Mouse (Mus musculus) limb, embryonic 15.5 days (tissue): ENCODE data around the gene Srp72. TPM values are rescaled to one million over a fixed set of nuclear protein-coding genes. Genes with fewer than 3 reads are reported as not detected.
"Not testable (repeated sequence)": the region's sequence is repeated elsewhere in the genome, so short reads cannot be mapped to it uniquely, and the experiment has no call there.

Experiments used
- ATAC-seq: fragments of 200-750 bp; cut with Nextera tagmentation; 2 replicates; pipeline ENCODE4 v1.8.0; 2017; ENCODE audit warnings: low read depth, moderate TSS enrichment; ENCODE audit not compliant: insufficient number of reproducible peaks, low FRiP score, low TSS enrichment
- H3K27ac ChIP-seq: fragments of 300-500 bp; sonication (generic); 2 replicates; pipeline ENCODE4 v1.5.1; 2015; ENCODE audit warnings: moderate library complexity, mild to moderate bottlenecking, inconsistent platforms
- H3K27me3 ChIP-seq: fragments of 300-500 bp; sonication (generic); 2 replicates; pipeline ENCODE4 v1.6.1; 2015; ENCODE audit warnings: inconsistent platforms
- H3K36me3 ChIP-seq: fragments of 300-500 bp; sonication (generic); 2 replicates; pipeline ENCODE4 v1.6.1; 2015; ENCODE audit warnings: inconsistent platforms
- H3K4me1 ChIP-seq: fragments of 300-500 bp; sonication (generic); 2 replicates; pipeline ENCODE4 v1.6.1; 2015; ENCODE audit warnings: inconsistent platforms
- H3K4me2 ChIP-seq: fragments of 300-500 bp; sonication (generic); 2 replicates; pipeline ENCODE4 v1.6.1; 2015; ENCODE audit warnings: mild to moderate bottlenecking, inconsistent platforms
- H3K4me3 ChIP-seq: fragments of 300-500 bp; sonication (generic); 2 replicates; pipeline ENCODE4 v1.5.1; 2015; ENCODE audit warnings: mild to moderate bottlenecking, inconsistent platforms
- H3K9ac ChIP-seq: fragments of 300-500 bp; sonication (generic); 2 replicates; pipeline ENCODE4 v1.6.1; 2015; ENCODE audit warnings: inconsistent platforms
- H3K9me3 ChIP-seq: fragments of 300-500 bp; sonication (generic); 2 replicates; pipeline ENCODE4 v1.6.1; 2016; ENCODE audit warnings: inconsistent platforms
- WGBS: fragments of 180-500 bp; shearing (Covaris S2); methylation state at CpG from one replicate; pipeline ENCODE4 v1.1.7; 2015; 5-methylcytosine and 5-hydroxymethylcytosine counted together
- polyA plus RNA-seq: library from polyadenylated mRNA; unstranded; fragments of >200 nt; fragmentation: Nextera tagmentation; extraction: Ambion mirVana; gene quantifications from 2 replicates; pipeline ENCODE4 v1.2.1, GENCODE M21; 2015

The Srp72 gene
- polyA plus RNA-seq, 1 experiment from 2014 or later: 103 TPM

GRCm38 (mm10) chr5:77011082-77011481 lies 36.6 kb downstream of the Srp72 start:
- H3K36me3 ChIP-seq: no peaks in the 10 kb centered on the region
- H3K4me3 ChIP-seq: no peak overlapping the region
- H3K27ac ChIP-seq: no peak overlapping the region
- no peak for ATAC-seq
- peaks cover 5% of the 10 kb centered on the region for H3K4me1 ChIP-seq
- no peak overlapping the region for H3K4me2 ChIP-seq
- no peaks in the 10 kb centered on the region for H3K9me3 ChIP-seq
- H3K27me3 ChIP-seq: no peaks in the 10 kb centered on the region
- H3K9ac ChIP-seq: no peak overlapping the region
- WGBS: 61% methylated on average over 3 of the region's 3 CpGs

GRCm38 (mm10) chr5:77013171-77013570 lies 38.7 kb downstream of the Srp72 start:
- no peak overlapping the region for H3K4me2 ChIP-seq
- no peak overlapping the region for H3K27ac ChIP-seq
- H3K36me3 ChIP-seq: no peaks in the 10 kb centered on the region
- 64% methylated on average over 3 of the region's 3 CpGs for WGBS
- no peak for ATAC-seq
- peaks cover 8% of the 10 kb centered on the region for H3K4me1 ChIP-seq
- no peak overlapping the region for H3K9ac ChIP-seq
- no peaks in the 10 kb centered on the region for H3K9me3 ChIP-seq
- H3K4me3 ChIP-seq: no peak overlapping the region
- H3K27me3 ChIP-seq: no peaks in the 10 kb centered on the region

GRCm38 (mm10) chr5:77015544-77016482 lies 41.3 kb downstream of the Srp72 start, which contains the start of gene Thegl:
TSS of gene Thegl (plus strand) at chr5:77016023.
- ATAC-seq: peak; percentile 86
- no peaks in the 10 kb centered on the region for H3K36me3 ChIP-seq
- no peak within 1 kb of the TSS for H3K9ac ChIP-seq
- H3K4me3 ChIP-seq: peak within 1 kb of the TSS; percentile 53
- no peak within 1 kb of the TSS for H3K27ac ChIP-seq
- WGBS: 18% methylated on average over 57 of the region's 57 CpGs
- H3K27me3 ChIP-seq: no peaks in the 10 kb centered on the region
- H3K4me1 ChIP-seq: peaks cover 8% of the 10 kb centered on the region
- no peaks in the 10 kb centered on the region for H3K9me3 ChIP-seq
- H3K4me2 ChIP-seq: peak within 1 kb of the TSS; percentile 85

- H3K9ac ChIP-seq: no peak overlapping the region
- no peak for ATAC-seq
- H3K27me3 ChIP-seq: no peaks in the 10 kb centered on the region
- H3K4me1 ChIP-seq: no peaks in the 10 kb centered on the region
- no peak overlapping the region for H3K4me3 ChIP-seq
- H3K4me2 ChIP-seq: no peak overlapping the region
- WGBS: 69% methylated on average over 3 of the region's 3 CpGs
- no peaks in the 10 kb centered on the region for H3K9me3 ChIP-seq
- no peak overlapping the region for H3K27ac ChIP-seq
- no peaks in the 10 kb centered on the region for H3K36me3 ChIP-seq
These were observed 53.6 kb downstream of the Srp72 start for GRCm38 (mm10) chr5:77028034-77028433.

GRCm38 (mm10) chr5:77029735-77030134 lies 55.3 kb downstream of the Srp72 start:
- 78% methylated on average over 5 of the region's 5 CpGs for WGBS
- Histone ChIP-seq H3K9me3 (no peaks in the 10 kb centered on the region), H3K4me2 (no peak overlapping the region), H3K4me3 (no peak overlapping the region), H3K9ac (no peak overlapping the region), H3K36me3 (no peaks in the 10 kb centered on the region), H3K27ac (no peak overlapping the region), H3K4me1 (no peaks in the 10 kb centered on the region), H3K27me3 (no peaks in the 10 kb centered on the region)
- no peak for ATAC-seq

- ATAC-seq, H3K36me3 ChIP-seq, H3K4me3 ChIP-seq, H3K9ac ChIP-seq, H3K4me1 ChIP-seq, H3K27me3 ChIP-seq, H3K4me2 ChIP-seq, H3K9me3 ChIP-seq, H3K27ac ChIP-seq: not testable (repeated sequence)
These were observed 60.6 kb downstream of the Srp72 start for GRCm38 (mm10) chr5:77035101-77035500.

GRCm38 (mm10) chr5:77038451-77038850 lies 64.0 kb downstream of the Srp72 start:
- no peaks in the 10 kb centered on the region for H3K36me3 ChIP-seq
- no peak overlapping the region for H3K27ac ChIP-seq
- no peak overlapping the region for H3K4me3 ChIP-seq
- no peaks in the 10 kb centered on the region for H3K4me1 ChIP-seq
- no peaks in the 10 kb centered on the region for H3K9me3 ChIP-seq
- H3K9ac ChIP-seq: no peak overlapping the region
- no peak overlapping the region for H3K4me2 ChIP-seq
- ATAC-seq: no peak
- no peaks in the 10 kb centered on the region for H3K27me3 ChIP-seq
- WGBS: 75% methylated on average over 10 of the region's 10 CpGs

GRCm38 (mm10) chr5:77039391-77039790 lies 64.9 kb downstream of the Srp72 start:
- no peaks in the 10 kb centered on the region for H3K9me3 ChIP-seq
- no peak overlapping the region for H3K27ac ChIP-seq
- H3K4me3 ChIP-seq: no peak overlapping the region
- ATAC-seq: no peak
- H3K36me3 ChIP-seq: no peaks in the 10 kb centered on the region
- no peaks in the 10 kb centered on the region for H3K4me1 ChIP-seq
- H3K4me2 ChIP-seq: no peak overlapping the region
- no peak overlapping the region for H3K9ac ChIP-seq
- no peaks in the 10 kb centered on the region for H3K27me3 ChIP-seq

- Histone ChIP-seq H3K4me1 (no peaks in the 10 kb centered on the region), H3K4me2 (no peak overlapping the region), H3K36me3 (no peaks in the 10 kb centered on the region), H3K9me3 (no peaks in the 10 kb centered on the region), H3K9ac (no peak overlapping the region), H3K4me3 (no peak overlapping the region), H3K27ac (no peak overlapping the region), H3K27me3 (no peaks in the 10 kb centered on the region)
- no peak for ATAC-seq
- WGBS: 62% methylated on average over 5 of the region's 5 CpGs
These were observed 69.9 kb downstream of the Srp72 start for GRCm38 (mm10) chr5:77044362-77044761.

Other genes with a start within 250 kb of the Srp72 start
- 15.8 and 16.4 TPM in 2 replicates for gene Aasdh, start 69.2 kb upstream of the Srp72 start, polyA plus RNA-seq
- 237 and 238 TPM in 2 replicates for gene Paics, start 23.4 kb upstream of the Srp72 start, polyA plus RNA-seq
- gene Ppat, start 23.1 kb upstream of the Srp72 start, polyA plus RNA-seq: 19.3 and 19.4 TPM in 2 replicates
- 0.55 TPM in 1 of 2 replicates, not detected in the other for gene Arl9, start 29.4 kb downstream of the Srp72 start, polyA plus RNA-seq
- 0.16 and 0.22 TPM in 2 replicates for gene Thegl, start 41.3 kb downstream of the Srp72 start, polyA plus RNA-seq
- gene Hopx, start 140.4 kb downstream of the Srp72 start, polyA plus RNA-seq: 5.5 and 6.0 TPM in 2 replicates
- 6.2 and 6.7 TPM in 2 replicates for gene Spink2, start 236.8 kb downstream of the Srp72 start, polyA plus RNA-seq